Mouse (Mus musculus) stomach, embryonic 16.5 days (tissue): Measurements from ENCODE around the gene Myocd. TPM values are rescaled to one million over a fixed set of nuclear protein-coding genes. Genes with fewer than 3 reads are reported as not detected.

ENCODE experiments used
- ATAC-seq: fragments of 200-750 bp; cut with Nextera tagmentation; 2 replicates; pipeline ENCODE4 v1.8.0; 2017; ENCODE audit warnings: moderate number of reproducible peaks, moderate TSS enrichment; ENCODE audit not compliant: insufficient read depth, low FRiP score
- H3K27ac ChIP-seq: fragments of 300-500 bp; sonication (generic); 2 replicates; pipeline ENCODE4 v1.5.1; 2014; ENCODE audit warnings: low read length
- H3K27me3 ChIP-seq: fragments of 300-500 bp; sonication (generic); 2 replicates; pipeline ENCODE4 v1.6.1; 2014; ENCODE audit warnings: low read length, control low read depth, mixed read lengths; ENCODE audit not compliant: control insufficient read depth, insufficient read depth
- H3K36me3 ChIP-seq: fragments of 300-500 bp; sonication (generic); 2 replicates; pipeline ENCODE4 v1.6.1; 2014; ENCODE audit warnings: low read length; ENCODE audit not compliant: control insufficient read depth, insufficient read depth
- H3K4me1 ChIP-seq: fragments of 300-500 bp; sonication (generic); 2 replicates; pipeline ENCODE4 v1.6.1; 2014; ENCODE audit warnings: low read length, control low read depth, mixed read lengths; ENCODE audit not compliant: control insufficient read depth, insufficient read depth
- H3K4me2 ChIP-seq: fragments of 300-500 bp; sonication (generic); 2 replicates; pipeline ENCODE4 v1.6.1; 2014; ENCODE audit warnings: low read depth, low read length, mixed read lengths
- H3K4me3 ChIP-seq: fragments of 300-500 bp; sonication (generic); replicated peaks from 2 replicates; pipeline ENCODE4 v1.5.1; 2014; ENCODE audit warnings: mild to moderate bottlenecking, low read length
- H3K9ac ChIP-seq: fragments of 300-500 bp; sonication (generic); 2 replicates; pipeline ENCODE4 v1.6.1; 2014; ENCODE audit warnings: low read length
- H3K9me3 ChIP-seq: fragments of 300-500 bp; sonication (generic); replicated peaks from 2 replicates; pipeline ENCODE4 v1.6.1; 2016; ENCODE audit warnings: low read length, control low read depth; ENCODE audit not compliant: control insufficient read depth
- WGBS: fragments of 180-500 bp; shearing (Covaris S2); extraction: QIAGEN DNeasy Blood & Tissue Kit; methylation state at CpG from one replicate; pipeline ENCODE4 v1.1.7; 2014; 5-methylcytosine and 5-hydroxymethylcytosine counted together
- polyA plus RNA-seq: library from polyadenylated mRNA; unstranded; fragments of >200 nt; fragmentation: Nextera tagmentation; extraction: Ambion mirVana; gene quantifications from 2 replicates; pipeline ENCODE4 v1.2.1, GENCODE M21; 2015

Myocd gene
- polyA plus RNA-seq, 1 experiment from 2014 or later, result 44.7 TPM

DNA sequence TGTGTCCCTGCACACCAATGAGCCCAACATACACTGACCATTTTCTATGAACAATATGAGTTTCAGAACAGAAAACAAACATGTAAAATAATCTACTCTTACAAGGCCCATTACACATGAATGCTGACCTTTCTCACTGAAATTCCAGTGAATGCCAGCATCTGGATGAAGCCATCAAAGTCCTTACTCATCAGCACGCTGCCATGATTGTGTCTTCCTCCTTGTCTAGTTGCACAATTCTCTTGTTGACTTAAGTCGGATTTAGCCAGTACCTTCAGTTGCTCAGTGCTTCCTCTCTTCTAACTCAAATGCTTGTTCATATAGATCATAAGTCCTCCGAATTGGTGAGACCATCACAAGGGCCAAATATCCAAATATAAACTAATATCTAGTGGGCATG is 130.8 kb downstream of the Myocd start:
- Histone ChIP-seq H3K36me3 (no peaks in the 10 kb centered on the region), H3K4me3 (no peak overlapping the region)
- 86% methylated on average over 3 of the region's 3 CpGs for WGBS

DNA sequence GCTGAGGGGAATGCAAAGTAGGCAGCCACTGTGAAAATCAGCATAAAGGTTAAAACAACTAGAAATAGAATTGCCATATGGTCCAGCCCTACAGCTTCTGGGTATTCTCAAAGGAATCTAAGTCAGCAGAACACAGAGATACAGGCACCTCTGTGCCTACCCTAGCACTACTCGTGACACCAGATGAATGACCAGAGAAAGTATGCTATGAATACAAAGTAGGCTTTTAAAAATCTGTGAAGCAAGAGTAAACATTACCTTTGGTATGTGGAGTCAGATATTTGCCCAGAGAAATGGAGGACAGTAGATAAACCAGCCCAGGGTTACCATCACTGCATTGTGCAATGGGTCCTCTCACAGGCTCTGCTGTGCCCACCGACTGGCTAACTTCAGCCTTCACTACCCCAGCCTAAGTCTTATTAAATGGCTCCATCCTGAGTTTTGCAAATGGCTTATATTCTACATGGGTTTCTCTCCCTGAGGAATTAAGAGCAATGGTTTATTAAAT is 132.6 kb downstream of the Myocd start:
- no peak overlapping the region for H3K9ac ChIP-seq
- H3K4me2 ChIP-seq, result no peak overlapping the region
- H3K36me3 ChIP-seq, result no peaks in the 10 kb centered on the region
- H3K9me3 ChIP-seq, result no peaks in the 10 kb centered on the region
- no peak overlapping the region for H3K27ac ChIP-seq
- H3K4me1 ChIP-seq, result no peaks in the 10 kb centered on the region; the same call in 1 of the 2 replicates
- WGBS, result 63% methylated on average over 2 of the region's 2 CpGs
- H3K27me3 ChIP-seq, result no peaks in the 10 kb centered on the region
- ATAC-seq, result no peak
- H3K4me3 ChIP-seq, result no peak overlapping the region

More for the DNA sequence above, 130.8 kb downstream of the Myocd start:
- H3K9ac ChIP-seq, result no peak overlapping the region
- ATAC-seq, result no peak
- no peak overlapping the region for H3K27ac ChIP-seq
- no peaks in the 10 kb centered on the region; the same call in 1 of the 2 replicates for H3K4me1 ChIP-seq
- no peak overlapping the region for H3K4me2 ChIP-seq
- no peaks in the 10 kb centered on the region for H3K9me3 ChIP-seq
- H3K27me3 ChIP-seq, result no peaks in the 10 kb centered on the region

DNA sequence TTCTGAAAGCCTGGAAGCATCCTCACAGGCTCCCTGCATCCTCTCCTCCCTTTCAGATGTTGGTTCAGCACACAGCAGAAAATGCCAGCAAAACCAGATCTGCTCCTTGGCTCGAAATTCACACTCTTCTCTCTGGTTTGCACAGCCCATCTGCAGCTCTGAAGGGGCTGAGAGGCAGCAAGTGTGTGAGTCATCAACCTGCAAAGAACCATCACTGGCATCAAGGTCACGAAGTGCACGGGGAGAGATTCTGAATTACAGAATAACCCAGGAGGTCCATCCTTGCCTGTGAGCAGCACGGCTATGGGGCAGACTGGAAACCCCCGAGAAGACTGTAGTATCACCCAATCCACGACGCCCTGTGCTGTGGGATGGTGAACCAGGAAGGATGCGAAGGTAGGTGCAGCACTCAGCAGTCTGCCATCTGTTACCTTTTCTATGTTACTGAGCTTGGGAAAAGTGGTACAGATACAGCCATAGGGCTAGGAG is 134.5 kb downstream of the Myocd start:
- no peaks in the 10 kb centered on the region for H3K27me3 ChIP-seq
- H3K9ac ChIP-seq, result no peak overlapping the region
- H3K36me3 ChIP-seq, result no peaks in the 10 kb centered on the region
- no peak for ATAC-seq
- no peak overlapping the region for H3K4me3 ChIP-seq
- no peak overlapping the region for H3K27ac ChIP-seq
- 83% methylated on average over 8 of the region's 8 CpGs for WGBS
- H3K9me3 ChIP-seq, result no peaks in the 10 kb centered on the region
- H3K4me1 ChIP-seq, result no peaks in the 10 kb centered on the region; the same call in 1 of the 2 replicates
- no peak overlapping the region for H3K4me2 ChIP-seq

DNA sequence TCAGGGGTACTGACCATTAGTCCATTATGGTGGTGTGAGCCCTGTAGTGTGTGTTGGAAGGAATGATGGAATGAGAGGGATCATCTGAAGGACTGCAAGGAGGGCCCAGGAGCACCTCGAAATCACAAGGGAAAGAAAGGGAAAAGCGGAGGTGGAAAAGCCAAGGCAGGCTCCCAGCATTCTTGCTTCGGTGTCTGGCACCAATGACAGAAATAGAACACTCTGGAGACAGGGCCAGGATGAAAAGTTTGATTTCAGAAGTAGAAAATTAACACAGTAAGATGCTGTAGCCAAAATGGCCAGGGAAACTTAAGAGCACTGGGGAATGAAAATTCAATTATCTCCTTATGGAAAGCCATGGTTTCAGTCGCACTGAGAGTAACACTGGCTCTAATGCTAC is 136.1 kb downstream of the Myocd start:
- Histone ChIP-seq H3K27ac (no peak overlapping the region), H3K9me3 (no peaks in the 10 kb centered on the region), H3K4me1 (no peaks in the 10 kb centered on the region; the same call in 1 of the 2 replicates), H3K27me3 (no peaks in the 10 kb centered on the region), H3K9ac (no peak overlapping the region), H3K4me2 (no peak overlapping the region), H3K4me3 (no peak overlapping the region), H3K36me3 (no peaks in the 10 kb centered on the region)
- no peak for ATAC-seq
- WGBS, result 88% methylated on average over 4 of the region's 4 CpGs

DNA sequence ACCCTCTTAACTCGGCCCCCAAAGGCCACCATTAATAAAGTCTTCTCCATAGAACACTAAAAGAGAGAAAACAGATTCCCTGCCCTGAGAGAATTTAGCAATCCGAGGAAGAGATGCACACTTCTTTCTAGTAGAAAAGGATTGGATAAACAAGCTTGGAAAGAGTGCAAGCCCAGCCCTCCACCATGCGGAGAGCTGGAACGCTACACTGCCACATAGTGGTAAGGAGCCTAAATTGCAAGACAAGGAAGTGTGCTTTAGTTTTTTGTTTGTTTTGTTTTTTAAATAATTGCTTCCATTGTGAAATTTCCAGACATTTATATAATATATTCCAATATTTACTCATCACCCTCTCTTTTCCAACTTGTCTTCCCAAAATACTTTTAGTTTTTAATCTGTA is 140.7 kb downstream of the Myocd start:
- Histone ChIP-seq H3K27ac (no peak overlapping the region), H3K27me3 (no peaks in the 10 kb centered on the region), H3K9me3 (no peaks in the 10 kb centered on the region), H3K4me1 (peaks cover 6% of the 10 kb centered on the region; the same call in 1 of the 2 replicates), H3K9ac (no peak overlapping the region), H3K4me2 (no peak overlapping the region), H3K4me3 (no peak overlapping the region), H3K36me3 (no peaks in the 10 kb centered on the region)
- 80% methylated on average over 4 of the region's 4 CpGs for WGBS
- ATAC-seq, result no peak

DNA sequence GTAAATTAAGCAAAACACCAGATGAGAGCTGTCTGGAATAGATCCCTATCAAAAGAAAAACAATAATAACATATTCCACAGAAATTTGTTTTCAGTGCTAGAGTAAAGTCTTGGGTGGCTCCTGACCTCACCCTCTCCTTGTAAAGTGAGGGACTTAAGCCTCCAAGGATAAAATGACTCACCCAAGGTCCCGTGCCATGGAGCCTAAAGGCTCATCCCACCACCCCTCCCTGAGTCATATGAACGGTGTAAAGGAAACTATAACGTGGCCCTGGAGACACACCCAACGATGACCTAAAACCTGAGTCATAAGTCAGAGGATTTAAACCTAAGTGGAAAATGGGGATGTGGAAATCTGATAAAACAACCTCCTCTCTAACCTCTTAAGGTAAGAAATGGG is 141.1 kb downstream of the Myocd start:
- Histone ChIP-seq H3K36me3 (no peaks in the 10 kb centered on the region), H3K9ac (no peak overlapping the region), H3K4me1 (peaks cover 6% of the 10 kb centered on the region; the same call in 1 of the 2 replicates), H3K4me3 (no peak overlapping the region), H3K27ac (no peak overlapping the region), H3K27me3 (no peaks in the 10 kb centered on the region), H3K9me3 (no peaks in the 10 kb centered on the region), H3K4me2 (no peak overlapping the region)
- no peak for ATAC-seq
- WGBS, result 64% methylated on average over 4 of the region's 4 CpGs

DNA sequence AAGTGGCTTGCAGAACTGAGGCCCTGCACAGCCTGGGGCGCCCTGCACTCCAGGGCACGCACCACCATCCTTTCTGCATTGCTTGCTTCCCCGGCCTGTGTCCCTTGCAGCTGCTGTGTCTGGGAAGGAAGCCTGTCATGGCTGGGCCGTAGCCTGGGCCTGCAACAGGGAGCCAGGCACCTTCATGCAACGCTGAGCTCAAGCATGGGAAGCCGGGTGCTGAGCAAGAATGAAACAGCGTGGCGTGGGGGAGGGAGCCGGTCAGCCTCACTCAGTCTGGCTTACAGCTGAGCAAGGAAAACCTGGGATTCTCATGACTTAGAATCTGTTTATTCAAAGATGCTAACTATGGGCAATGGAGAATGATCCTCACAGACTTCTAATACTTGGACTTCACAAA is 143.2 kb downstream of the Myocd start:
- ATAC-seq, result no peak
- Histone ChIP-seq H3K4me2 (no peak overlapping the region), H3K36me3 (no peaks in the 10 kb centered on the region), H3K4me1 (peaks cover 6% of the 10 kb centered on the region; the same call in 1 of the 2 replicates), H3K4me3 (no peak overlapping the region), H3K27ac (no peak overlapping the region), H3K27me3 (no peaks in the 10 kb centered on the region), H3K9ac (no peak overlapping the region), H3K9me3 (no peaks in the 10 kb centered on the region)
- 66% methylated on average over 9 of the region's 9 CpGs for WGBS

Other genes starting within 250 kb of the Myocd start
- not detected in 2 replicates for gene 1700086D15Rik, start 110.1 kb downstream of the Myocd start, polyA plus RNA-seq
- gene Arhgap44, start 107.0 kb downstream of the Myocd start, polyA plus RNA-seq, result 5.5 and 5.9 TPM in 2 replicates